Mouse (Mus musculus): ENCODE measurements around the gene Slx. TPM values are rescaled to one million over a fixed set of nuclear protein-coding genes. Genes with fewer than 3 reads are reported as not detected.
"Not testable (repeated sequence)": the region's sequence is repeated elsewhere in the genome, so short reads cannot be mapped to it uniquely, and the experiment has no call there.

The Slx gene
- not detected for total RNA-seq (2021)
- long read RNA-seq, experiment 1: 0 reads
- long read RNA-seq, experiment 2: 0 reads

DNA sequence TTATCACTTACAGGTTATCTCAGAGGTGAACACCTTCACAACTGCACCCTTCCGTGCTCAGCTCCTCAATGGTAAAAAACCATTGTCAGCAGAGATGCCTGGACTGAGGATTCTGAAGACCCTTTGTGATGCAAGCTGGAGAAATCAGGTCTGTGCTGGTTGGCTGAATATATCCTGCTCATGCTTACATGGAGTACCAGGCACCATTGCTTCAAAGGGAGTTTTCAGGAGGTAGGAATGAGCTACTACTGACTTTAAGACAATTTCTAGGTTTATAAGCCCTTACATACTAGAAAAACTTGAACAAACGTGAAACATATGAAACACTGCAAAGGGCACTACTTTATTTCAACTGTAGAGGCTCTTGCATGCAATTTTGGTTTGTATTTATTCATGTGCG lies at the start of gene Slx:
Gene Slx (minus strand): TSS at position 101 of the 400 bp plus-strand sequence.
- not testable (repeated sequence) for DNase-seq (ENCODE audit: low spot score in 2 of 2)

Small RNAs within 50 kb of the gene (microRNA-seq; reads per million reads assigned to microRNA genes)
- 0 reads per million in 2 experiments for gene Gm27341 (ENCODE audit: borderline number of aligned reads in 2 of 2)

Other genes with a start within 250 kb of the Slx start
- gene Gm2030, start 235.5 kb downstream of the Slx start, total RNA-seq (2021): not detected
- gene Gm14525, start 157.1 kb upstream of the Slx start, total RNA-seq (2021): not detected

Measured in adrenal gland, adult 18-20 months (tissue).